Comparison of ENCODE assay signal across 8 mouse cellular contexts in genomic region chr8:122517541-122518190, GRCm38 (mm10). TPM values are rescaled to one million over a fixed set of nuclear protein-coding genes. Genes with fewer than 3 reads are reported as not detected.
DNase-seq lines count a peak whose midpoint lies in the region; ATAC-seq and TF ChIP-seq lines count a peak whose summit lies in the region.

No protein-coding gene starts in this region.

- TF ChIP-seq EP300 in heart, adult 2 months (IDR thresholded peaks at IDR 0.05; ENCODE audit: insufficient read depth, low read depth, low read length): peak; percentile 95

- TF ChIP-seq POLR2A in heart, adult 2 months (IDR thresholded peaks at IDR 0.05; ENCODE audit: insufficient read depth, low read depth, low read length): peak; percentile 67

- intact Hi-C loops in heart, adult 2 months (cut with DNase I): no loop called here

- H3K9me3 ChIP-seq in kidney, embryonic 14.5 days (ENCODE audit: control insufficient read depth, low read length): no peaks in the 10 kb centered on the region
- no peaks in the 10 kb centered on the region for H3K9me3 ChIP-seq in forebrain, embryonic 14.5 days (replicated peaks; ENCODE audit: control insufficient read depth, low read length)

- no peaks in the 10 kb centered on the region for H3K27me3 ChIP-seq in heart, adult 2 months (ENCODE audit: control insufficient read depth, insufficient read depth, low read length)
- H3K27me3 ChIP-seq in kidney, embryonic 14.5 days (ENCODE audit: control insufficient read depth, insufficient read depth, low read length): no peaks in the 10 kb centered on the region
- no peaks in the 10 kb centered on the region for H3K27me3 ChIP-seq in forebrain, embryonic 14.5 days (replicated peaks; ENCODE audit: control insufficient read depth, insufficient read depth, low read length)

- 26% methylated on average over 6 of the region's 6 CpGs for WGBS in heart, adult 2 months
- 12% methylated on average over 6 of the region's 6 CpGs for WGBS in kidney, embryonic 14.5 days
- WGBS in forebrain, embryonic 14.5 days: 35% methylated on average over 6 of the region's 6 CpGs

- peaks cover 41% of the 10 kb centered on the region for H3K4me1 ChIP-seq in heart, adult 2 months (ENCODE audit: control insufficient read depth, insufficient read depth, low read length)
- H3K4me1 ChIP-seq in kidney, embryonic 14.5 days (ENCODE audit: control insufficient read depth, insufficient read depth, low read length): peaks cover 36% of the 10 kb centered on the region
- H3K4me1 ChIP-seq in forebrain, embryonic 14.5 days (ENCODE audit: control insufficient read depth, insufficient read depth, low read length): no peaks in the 10 kb centered on the region

- H3K4me3 ChIP-seq in heart, adult 2 months: peak overlapping the region; percentile 36
- H3K4me3 ChIP-seq in kidney, embryonic 14.5 days (ENCODE audit: low read length): no peak overlapping the region
- no peak overlapping the region for H3K4me3 ChIP-seq in forebrain, embryonic 14.5 days (ENCODE audit: low read depth, low read length)

- H3K4me2 ChIP-seq in kidney, embryonic 14.5 days (replicated peaks; ENCODE audit: low read depth, low read length): 0 out of 2 replicates have a peak overlapping the region, but pooled peaks have one; percentile 10
- H3K4me2 ChIP-seq in forebrain, embryonic 14.5 days (ENCODE audit: low read length): no peak overlapping the region

- peak; percentile 50; the same call in 1 of the 2 replicates for ATAC-seq in kidney, embryonic 14.5 days (ENCODE audit: low FRiP score, low TSS enrichment)
- ATAC-seq in forebrain, embryonic 14.5 days: no peak

- H3K79me2 ChIP-seq in heart, adult 2 months (replicated peaks; ENCODE audit: control insufficient read depth, insufficient read depth, low read length): no peaks in the 10 kb centered on the region

- H3K9ac ChIP-seq in heart, adult 2 months (ENCODE audit: low read depth, low read length): peak overlapping the region; percentile 34
- H3K9ac ChIP-seq in kidney, embryonic 14.5 days (ENCODE audit: low read depth, low read length): peak overlapping the region; percentile 44
- H3K9ac ChIP-seq in forebrain, embryonic 14.5 days (ENCODE audit: low read length): no peak overlapping the region

- peak overlapping the region; percentile 88 for H3K27ac ChIP-seq in heart, adult 2 months
- H3K27ac ChIP-seq in kidney, embryonic 14.5 days (ENCODE audit: low read depth, low read length): peak overlapping the region; percentile 88
- H3K27ac ChIP-seq in forebrain, embryonic 14.5 days (ENCODE audit: low read depth, low read length): no peak overlapping the region; the same call in 1 of the 2 replicates

- peak; percentile 44 for DNase-seq in adrenal gland, adult 2 months
- DNase-seq in adrenal gland, adult 8-10 months: no peak
- DNase-seq in heart, adult 2 months: peak; percentile 63 to 75
- peak; percentile 58 for DNase-seq in lung, postnatal 14 days
- DNase-seq in cerebellum, adult 9-11 months: no peak
- DNase-seq in layer of hippocampus, postnatal 10 days (ENCODE audit: low spot score in 2 of 2): no peak
- no peak for DNase-seq in forebrain, embryonic 14.5 days (ENCODE audit: low spot score)

- no peak for TF ChIP-seq CTCF in heart, adult 2 months (IDR thresholded peaks at IDR 0.05)

- no peaks in the 10 kb centered on the region for H3K36me3 ChIP-seq in heart, adult 2 months (ENCODE audit: control insufficient read depth, insufficient read depth, low read length)
- H3K36me3 ChIP-seq in kidney, embryonic 14.5 days (ENCODE audit: control insufficient read depth, insufficient read depth, low read length): 0 out of 2 replicates have a peak, but pooled peaks cover 4% of the 10 kb centered on the region
- no peaks in the 10 kb centered on the region for H3K36me3 ChIP-seq in forebrain, embryonic 14.5 days (ENCODE audit: control insufficient read depth, insufficient read depth, low read length)

RNA-seq across cellular contexts. Expression of gene Piezo1, which starts 33.5 kb away (rescaled TPM):
- 10 to 100 TPM; 15.1 to 26.4 TPM for total RNA-seq in adrenal gland, adult 2 months (2021)
- 47.5 and 64.7 TPM in 2 replicates for polyA plus RNA-seq in adrenal gland, adult 2 months (2012; rRNA removed)
- 10 to 100 TPM; 13.8 to 25.2 (median 18.5) TPM for total RNA-seq in adrenal gland, adult 8-10 months (2022)
- 10 to 100 TPM; 14.0 to 14.8 TPM for total RNA-seq in heart, adult 2 months (2021)
- 48.5 and 55.5 TPM in 2 replicates for polyA plus RNA-seq in heart, adult 2 months (2012; rRNA removed)
- 16.5 and 17.9 TPM in 2 replicates for polyA plus RNA-seq in kidney, embryonic 14.5 days (2014; fragmentation: Nextera tagmentation; extraction: Ambion mirVana)
- 1 to 10 TPM; 8.2 to 8.9 TPM for total RNA-seq in layer of hippocampus, postnatal 10 days (2021)
- 1.2 and 1.6 TPM in 2 replicates for polyA plus RNA-seq in forebrain, embryonic 14.5 days (2014; fragmentation: Nextera tagmentation; extraction: Ambion mirVana)

RNA-seq across cellular contexts. Expression of gene Ctu2, which starts 41.7 kb away (rescaled TPM):
- total RNA-seq in adrenal gland, adult 2 months (2021): 10 to 100 TPM; 15.5 to 18.1 TPM
- 40.6 and 46.7 TPM in 2 replicates for polyA plus RNA-seq in adrenal gland, adult 2 months (2012; rRNA removed)
- 10 to 100 TPM; 25.8 to 28.5 (median 26.2) TPM for total RNA-seq in adrenal gland, adult 8-10 months (2022)
- total RNA-seq in heart, adult 2 months (2021): 1 to 10 TPM; 5.6 to 7.7 TPM
- polyA plus RNA-seq in heart, adult 2 months (2012; rRNA removed): 12.3 and 15.8 TPM in 2 replicates
- 50.4 and 51.6 TPM in 2 replicates for polyA plus RNA-seq in kidney, embryonic 14.5 days (2014; fragmentation: Nextera tagmentation; extraction: Ambion mirVana)
- 10 to 100 TPM; 35.1 to 36.0 TPM for total RNA-seq in layer of hippocampus, postnatal 10 days (2021)
- 81.3 and 88.4 TPM in 2 replicates for polyA plus RNA-seq in forebrain, embryonic 14.5 days (2014; fragmentation: Nextera tagmentation; extraction: Ambion mirVana)

RNA-seq across cellular contexts. Expression of gene Rnf166, which starts 41.8 kb away (rescaled TPM):
- total RNA-seq in adrenal gland, adult 2 months (2021): 10 to 100 TPM; 42.8 to 83.8 TPM
- polyA plus RNA-seq in adrenal gland, adult 2 months (2012; rRNA removed): 132 and 157 TPM in 2 replicates
- 10 to 100 TPM; 46.3 to 68.8 (median 57.7) TPM for total RNA-seq in adrenal gland, adult 8-10 months (2022)
- 10 to 100 TPM; 36.9 to 41.6 TPM for total RNA-seq in heart, adult 2 months (2021)
- 91.3 and 99.4 TPM in 2 replicates for polyA plus RNA-seq in heart, adult 2 months (2012; rRNA removed)
- polyA plus RNA-seq in kidney, embryonic 14.5 days (2014; fragmentation: Nextera tagmentation; extraction: Ambion mirVana): 33.5 and 35.3 TPM in 2 replicates
- total RNA-seq in layer of hippocampus, postnatal 10 days (2021): 10 to 100 TPM; 19.7 to 23.5 TPM
- polyA plus RNA-seq in forebrain, embryonic 14.5 days (2014; fragmentation: Nextera tagmentation; extraction: Ambion mirVana): 28.8 and 32.2 TPM in 2 replicates

RNA-seq across cellular contexts. Expression of gene Cdt1, which starts 50.1 kb away (rescaled TPM):
- 1 to 10 TPM; 5.0 to 7.0 TPM for total RNA-seq in adrenal gland, adult 2 months (2021)
- 19.9 and 22.4 TPM in 2 replicates for polyA plus RNA-seq in adrenal gland, adult 2 months (2012; rRNA removed)
- total RNA-seq in adrenal gland, adult 8-10 months (2022): 1 to 10 TPM; 4.8 to 9.9 (median 8.2) TPM
- total RNA-seq in heart, adult 2 months (2021): 1 to 10 TPM; 2.0 to 2.7 TPM
- 3.2 and 3.5 TPM in 2 replicates for polyA plus RNA-seq in heart, adult 2 months (2012; rRNA removed)
- 42.7 and 48.5 TPM in 2 replicates for polyA plus RNA-seq in kidney, embryonic 14.5 days (2014; fragmentation: Nextera tagmentation; extraction: Ambion mirVana)
- total RNA-seq in layer of hippocampus, postnatal 10 days (2021): 1 to 10 TPM; 3.0 to 5.0 TPM
- polyA plus RNA-seq in forebrain, embryonic 14.5 days (2014; fragmentation: Nextera tagmentation; extraction: Ambion mirVana): 12.8 and 13.4 TPM in 2 replicates

RNA-seq across cellular contexts. Expression of gene Snai3, which starts 57.1 kb away (rescaled TPM):
- total RNA-seq in adrenal gland, adult 2 months (2021): not detected
- polyA plus RNA-seq in adrenal gland, adult 2 months (2012; rRNA removed): 0.15 and 0.19 TPM in 2 replicates
- not detected for total RNA-seq in adrenal gland, adult 8-10 months (2022)
- total RNA-seq in heart, adult 2 months (2021): 1 to 10 TPM; 1.6 to 8.1 TPM
- polyA plus RNA-seq in heart, adult 2 months (2012; rRNA removed): 6.8 and 8.2 TPM in 2 replicates
- polyA plus RNA-seq in kidney, embryonic 14.5 days (2014; fragmentation: Nextera tagmentation; extraction: Ambion mirVana): 0.23 and 0.51 TPM in 2 replicates
- total RNA-seq in layer of hippocampus, postnatal 10 days (2021): not detected
- polyA plus RNA-seq in forebrain, embryonic 14.5 days (2014; fragmentation: Nextera tagmentation; extraction: Ambion mirVana): not detected in 2 replicates

Comparison
In these comparisons a context has a peak if more than half of its experiments do, and no peak if none do; other contexts are left out.
1. DNase-seq: peak in adrenal gland, adult 2 months (single experiment), heart, adult 2 months (2 of 2) and lung, postnatal 14 days (single experiment); none in adrenal gland, adult 8-10 months (single experiment), cerebellum, adult 9-11 months (single experiment), layer of hippocampus, postnatal 10 days (0 of 2) and forebrain, embryonic 14.5 days (single experiment).